Mouse (Mus musculus) kidney, embryonic 14.5 days (tissue): ENCODE measurements around the gene Furin. TPM values are rescaled to one million over a fixed set of nuclear protein-coding genes. Genes with fewer than 3 reads are reported as not detected.

Experiments used
- ATAC-seq: fragments of 200-750 bp; cut with Nextera tagmentation; 2 replicates; pipeline ENCODE4 v1.8.0; 2017; ENCODE audit warnings: moderate number of reproducible peaks, mild to moderate bottlenecking, moderate TSS enrichment, moderate library complexity; ENCODE audit not compliant: low FRiP score, low TSS enrichment
- H3K27ac ChIP-seq: fragments of 300-500 bp; sonication (generic); 2 replicates; pipeline ENCODE4 v1.5.1; 2014; ENCODE audit warnings: low read depth, mild to moderate bottlenecking, low read length, moderate library complexity, mixed read lengths
- H3K27me3 ChIP-seq: fragments of 300-500 bp; sonication (generic); 2 replicates; pipeline ENCODE4 v1.6.1; 2014; ENCODE audit warnings: mild to moderate bottlenecking, low read length; ENCODE audit not compliant: control insufficient read depth, insufficient read depth
- H3K36me3 ChIP-seq: fragments of 300-500 bp; sonication (generic); 2 replicates; pipeline ENCODE4 v1.6.1; 2014; ENCODE audit warnings: low read length, mixed read lengths; ENCODE audit not compliant: control insufficient read depth, insufficient read depth
- H3K4me1 ChIP-seq: fragments of 300-500 bp; sonication (generic); 2 replicates; pipeline ENCODE4 v1.6.1; 2014; ENCODE audit warnings: low read length, mixed read lengths; ENCODE audit not compliant: control insufficient read depth, insufficient read depth
- H3K4me2 ChIP-seq: fragments of 300-500 bp; sonication (generic); replicated peaks from 2 replicates; pipeline ENCODE4 v1.6.1; 2014; ENCODE audit warnings: low read depth, mild to moderate bottlenecking, low read length
- H3K4me3 ChIP-seq: fragments of 300-500 bp; sonication (generic); 2 replicates; pipeline ENCODE4 v1.5.1; 2014; ENCODE audit warnings: mild to moderate bottlenecking, low read length
- H3K9ac ChIP-seq: fragments of 300-500 bp; sonication (generic); 2 replicates; pipeline ENCODE4 v1.6.1; 2014; ENCODE audit warnings: low read depth, mild to moderate bottlenecking, low read length, moderate library complexity
- H3K9me3 ChIP-seq: fragments of 300-500 bp; sonication (generic); 2 replicates; pipeline ENCODE4 v1.6.1; 2016; ENCODE audit warnings: low read length; ENCODE audit not compliant: control insufficient read depth
- WGBS: fragments of 180-500 bp; shearing (Covaris S2); extraction: QIAGEN DNeasy Blood & Tissue Kit; methylation state at CpG from one replicate; pipeline ENCODE4 v1.1.7; 2014; 5-methylcytosine and 5-hydroxymethylcytosine counted together
- polyA plus RNA-seq: library from polyadenylated mRNA; unstranded; fragments of >200 nt; fragmentation: Nextera tagmentation; extraction: Ambion mirVana; gene quantifications from 2 replicates; pipeline ENCODE4 v1.2.1, GENCODE M21; 2014

Furin gene
- polyA plus RNA-seq, 1 experiment from 2014 or later: 13.6 TPM

DNA sequence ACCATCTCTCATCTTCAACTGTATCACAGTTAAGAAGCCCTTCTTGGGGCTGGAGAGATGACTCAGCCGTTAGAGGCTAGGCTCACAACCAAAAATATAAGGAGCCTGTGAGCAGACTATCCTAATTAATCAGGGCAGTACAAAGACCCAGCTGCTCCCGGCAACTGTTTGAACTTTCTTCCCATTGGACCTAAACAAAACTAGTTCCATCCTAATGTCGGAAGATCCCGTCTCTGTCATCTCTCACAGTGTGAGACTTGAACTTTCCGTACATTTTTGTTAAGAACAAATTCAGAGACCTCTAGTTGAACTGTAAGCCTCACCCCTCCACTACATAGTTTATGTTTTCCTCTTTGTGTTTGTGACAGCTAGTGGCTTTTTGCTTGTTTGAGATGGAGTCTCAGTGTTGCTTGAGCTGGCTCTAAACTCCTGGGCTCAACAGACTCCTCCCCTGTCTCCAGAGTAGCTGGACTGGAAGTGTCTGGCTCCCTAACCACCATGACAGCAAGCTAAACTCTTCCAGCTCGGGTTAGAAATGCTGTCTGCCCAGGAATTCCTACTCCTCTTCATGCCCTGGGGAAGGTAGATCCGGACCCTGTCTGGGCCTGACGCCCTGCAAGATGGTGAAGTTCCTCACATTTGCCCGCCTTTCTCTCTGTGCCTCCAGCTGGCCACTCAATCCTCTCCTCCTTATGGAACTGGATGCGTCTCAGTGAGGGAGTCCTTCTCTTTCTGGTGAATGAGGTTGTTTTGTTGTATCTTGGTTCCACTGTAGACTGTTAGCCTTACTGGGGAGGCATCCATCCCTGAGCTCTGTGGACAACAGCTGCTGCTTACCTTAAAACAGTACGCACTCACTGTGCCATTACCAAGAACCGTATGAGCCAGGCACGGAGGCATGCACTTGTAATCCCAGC is 57.3 kb downstream of the Furin start:
- H3K9me3 ChIP-seq: peaks cover 3% of the 10 kb centered on the region; the same call in 1 of the 2 replicates
- no peak for ATAC-seq
- no peak overlapping the region for H3K9ac ChIP-seq
- H3K36me3 ChIP-seq: peaks cover 28% of the 10 kb centered on the region; the same call in 1 of the 2 replicates
- peaks cover 5% of the 10 kb centered on the region for H3K4me1 ChIP-seq
- peak overlapping the region; percentile 73 for H3K27ac ChIP-seq
- H3K27me3 ChIP-seq: no peaks in the 10 kb centered on the region
- no peak overlapping the region for H3K4me3 ChIP-seq
- 53% methylated on average over 13 of the region's 13 CpGs for WGBS
- no peak overlapping the region for H3K4me2 ChIP-seq

DNA sequence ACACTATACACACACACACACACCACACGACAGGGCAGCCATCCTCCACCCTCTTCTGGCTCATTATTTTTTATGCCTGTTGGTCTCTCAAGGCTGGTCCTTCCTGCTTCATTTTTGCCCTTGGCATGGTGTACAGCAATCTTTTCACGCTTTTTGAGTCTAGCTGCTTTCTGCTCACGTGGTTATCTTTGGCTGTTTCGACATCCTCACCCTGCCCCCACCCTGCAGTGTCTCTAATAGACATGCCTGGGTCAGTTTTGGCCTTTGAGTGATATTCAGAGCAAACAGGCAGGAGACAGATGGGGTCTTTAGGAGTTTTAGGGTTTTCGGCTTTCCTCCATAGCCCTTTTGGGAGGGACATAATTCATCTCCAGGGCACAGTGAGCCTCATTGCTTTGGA is 58.4 kb downstream of the Furin start:
- no peak overlapping the region for H3K9ac ChIP-seq
- WGBS: 84% methylated on average over 5 of the region's 5 CpGs
- no peak overlapping the region for H3K4me2 ChIP-seq
- peak overlapping the region; percentile 73; the same call in 1 of the 2 replicates for H3K27ac ChIP-seq
- no peak overlapping the region for H3K4me3 ChIP-seq
- H3K36me3 ChIP-seq: peaks cover 19% of the 10 kb centered on the region; the same call in 1 of the 2 replicates
- ATAC-seq: no peak
- peaks cover 3% of the 10 kb centered on the region; the same call in 1 of the 2 replicates for H3K9me3 ChIP-seq
- no peaks in the 10 kb centered on the region for H3K27me3 ChIP-seq
- H3K4me1 ChIP-seq: peaks cover 8% of the 10 kb centered on the region

GRCm38 (mm10) chr7:80346173-80346572 is 59.1 kb downstream of the Furin start:
- no peak overlapping the region for H3K9ac ChIP-seq
- H3K9me3 ChIP-seq: peaks cover 3% of the 10 kb centered on the region; the same call in 1 of the 2 replicates
- no peak overlapping the region for H3K4me3 ChIP-seq
- peaks cover 13% of the 10 kb centered on the region; the same call in 1 of the 2 replicates for H3K36me3 ChIP-seq
- 89% methylated on average over 9 of the region's 9 CpGs for WGBS
- no peak for ATAC-seq
- no peaks in the 10 kb centered on the region for H3K27me3 ChIP-seq
- no peak overlapping the region for H3K4me2 ChIP-seq
- H3K4me1 ChIP-seq: peaks cover 8% of the 10 kb centered on the region
- no peak overlapping the region for H3K27ac ChIP-seq

DNA sequence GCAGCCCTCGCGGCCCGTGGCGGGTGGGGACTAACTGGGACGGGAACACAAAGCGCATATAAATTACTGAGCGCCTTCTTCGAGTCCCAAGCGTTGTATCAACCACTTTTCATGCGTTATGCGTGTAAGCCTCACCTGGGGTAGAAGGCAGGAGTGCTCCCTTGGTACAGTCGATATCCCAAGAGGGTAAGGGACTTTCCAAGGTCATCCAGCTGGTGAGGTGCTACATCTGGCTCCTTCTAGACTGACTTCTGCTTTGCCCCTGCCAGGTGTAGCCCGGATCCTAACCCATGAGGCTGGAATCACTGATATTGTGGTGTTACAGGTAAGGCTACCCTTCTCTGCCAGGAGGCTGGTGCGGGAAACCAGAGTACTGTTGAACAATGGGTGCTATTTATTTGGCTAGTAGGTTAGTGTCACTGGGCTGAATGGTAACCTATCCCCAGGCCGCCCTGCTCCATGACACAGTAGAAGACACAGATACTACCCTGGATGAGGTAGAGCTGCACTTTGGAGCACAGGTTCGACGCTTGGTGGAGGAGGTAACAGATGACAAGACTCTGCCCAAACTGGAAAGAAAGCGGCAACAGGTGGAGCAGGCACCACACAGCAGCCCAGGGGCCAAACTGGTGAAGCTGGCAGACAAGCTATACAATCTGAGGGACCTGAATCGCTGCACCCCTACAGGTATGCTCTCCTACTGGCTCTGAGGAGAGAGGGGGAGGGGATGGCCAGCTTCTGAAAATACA is 61.8 kb downstream of the Furin start:
- H3K36me3 ChIP-seq: peaks cover 1% of the 10 kb centered on the region; the same call in 1 of the 2 replicates
- peak overlapping the region; percentile 79 for H3K9ac ChIP-seq
- 25% methylated on average over 19 of the region's 19 CpGs for WGBS
- ATAC-seq: no peak
- peaks cover 3% of the 10 kb centered on the region; the same call in 1 of the 2 replicates for H3K9me3 ChIP-seq
- no peak overlapping the region for H3K27ac ChIP-seq
- H3K4me1 ChIP-seq: peaks cover 17% of the 10 kb centered on the region
- no peaks in the 10 kb centered on the region for H3K27me3 ChIP-seq
- H3K4me3 ChIP-seq: peak overlapping the region; percentile 53
- H3K4me2 ChIP-seq: peak overlapping the region; percentile 85

GRCm38 (mm10) chr7:80342858-80343257 is 62.4 kb downstream of the Furin start, which contains the start of gene Hddc3:
Hddc3 (plus strand) TSS chr7:80343104.
- WGBS: 2% methylated on average over 25 of the region's 25 CpGs
- Histone ChIP-seq H3K36me3 (peaks cover 5% of the 10 kb centered on the region; the same call in 1 of the 2 replicates), H3K27me3 (no peaks in the 10 kb centered on the region), H3K4me3 (peak within 1 kb of the TSS; percentile 53), H3K4me1 (peaks cover 18% of the 10 kb centered on the region), H3K9ac (peak within 1 kb of the TSS; percentile 79), H3K27ac (no peak within 1 kb of the TSS), H3K9me3 (peaks cover 3% of the 10 kb centered on the region; the same call in 1 of the 2 replicates), H3K4me2 (peak within 1 kb of the TSS; percentile 85)
- ATAC-seq: 0 out of 2 replicates have a peak, but pooled peaks have one; percentile 14

GRCm38 (mm10) chr7:80341793-80342192 is 63.4 kb downstream of the Furin start:
- peaks cover 18% of the 10 kb centered on the region for H3K4me1 ChIP-seq
- H3K27ac ChIP-seq: no peak overlapping the region
- 80% methylated on average over 7 of the region's 7 CpGs for WGBS
- H3K36me3 ChIP-seq: peaks cover 10% of the 10 kb centered on the region; the same call in 1 of the 2 replicates
- no peak for ATAC-seq
- H3K4me3 ChIP-seq: no peak overlapping the region
- H3K27me3 ChIP-seq: no peaks in the 10 kb centered on the region
- peaks cover 3% of the 10 kb centered on the region; the same call in 1 of the 2 replicates for H3K9me3 ChIP-seq
- no peak overlapping the region for H3K9ac ChIP-seq
- no peak overlapping the region for H3K4me2 ChIP-seq

GRCm38 (mm10) chr7:80340793-80341192 is 64.4 kb downstream of the Furin start, which contains the start of gene Unc45a:
Unc45a (minus strand) TSS chr7:80341005.
- WGBS: 2% methylated on average over 11 of the region's 11 CpGs
- peak; percentile 65 for ATAC-seq
- peak within 1 kb of the TSS; percentile 63 for H3K27ac ChIP-seq
- peak within 1 kb of the TSS; percentile 66 for H3K4me3 ChIP-seq
- H3K36me3 ChIP-seq: peaks cover 20% of the 10 kb centered on the region
- H3K4me1 ChIP-seq: peaks cover 18% of the 10 kb centered on the region
- peak within 1 kb of the TSS; percentile 61 for H3K9ac ChIP-seq
- peak within 1 kb of the TSS; percentile 55 for H3K4me2 ChIP-seq
- peaks cover 3% of the 10 kb centered on the region; the same call in 1 of the 2 replicates for H3K9me3 ChIP-seq
- H3K27me3 ChIP-seq: no peaks in the 10 kb centered on the region

GRCm38 (mm10) chr7:80339793-80340628 is 65.2 kb downstream of the Furin start:
- Histone ChIP-seq H3K9ac (peak overlapping the region; percentile 61), H3K4me1 (peaks cover 18% of the 10 kb centered on the region), H3K9me3 (no peaks in the 10 kb centered on the region), H3K4me2 (peak overlapping the region; percentile 55), H3K4me3 (peak overlapping the region; percentile 66), H3K27ac (peak overlapping the region; percentile 63), H3K36me3 (peaks cover 28% of the 10 kb centered on the region), H3K27me3 (no peaks in the 10 kb centered on the region)
- peak; percentile 97 for ATAC-seq
- under 1% methylated on average over 45 of the region's 45 CpGs for WGBS
